Mouse (Mus musculus): ENCODE results near the gene Ccl26.

DNA sequence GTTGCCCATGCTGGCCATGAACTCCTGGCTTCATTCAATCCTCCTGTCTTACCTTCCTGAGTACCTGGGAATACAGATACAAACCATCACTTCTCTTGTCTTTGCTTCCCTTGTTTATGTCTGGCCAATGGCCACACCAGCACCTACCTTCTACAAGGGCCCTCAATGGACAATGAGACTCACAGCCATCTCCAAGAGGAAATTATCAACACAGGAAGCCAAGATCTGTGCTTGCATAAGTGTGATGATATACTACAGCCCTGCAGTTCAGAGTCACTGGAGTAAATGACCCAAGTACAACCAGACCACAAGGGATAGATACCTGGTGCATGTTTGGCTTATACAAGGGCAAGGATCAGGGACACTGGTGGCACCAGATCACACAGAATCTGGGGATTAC is 27.5 kb downstream of the Ccl26 start:
- TF ChIP-seq ZC3H11A (IDR thresholded peaks at IDR 0.05; ENCODE audit: borderline replicate concordance, low read depth, low read length) (no peak), HCFC1 (IDR thresholded peaks at IDR 0.05; ENCODE audit: borderline replicate concordance, insufficient read depth, low read length) (no peak), ZNF384 (IDR thresholded peaks at IDR 0.05; ENCODE audit: low read depth, low read length) (no peak), MAFK (IDR thresholded peaks at IDR 0.05; ENCODE audit: insufficient read depth, low read depth, low read length) (no peak)
